Mouse (Mus musculus): ENCODE results near the gene Pgrmc1. TPM values are rescaled to one million over a fixed set of nuclear protein-coding genes. Genes with fewer than 3 reads are reported as not detected.

The Pgrmc1 gene
- polyA plus RNA-seq, 1 experiment from 2014 or later = 364 TPM

GRCm38 (mm10) chrX:36604040-36604439 is 6.0 kb downstream of the Pgrmc1 start:
- H3K4me1 ChIP-seq = no peaks in the 10 kb centered on the region; the same call in 1 of the 2 replicates
- 95% methylated on average over 4 of the region's 4 CpGs for WGBS
- ATAC-seq (ENCODE audit: insufficient number of reproducible peaks, insufficient read depth, low FRiP score, low TSS enrichment) = no peak
- no peaks in the 10 kb centered on the region for H3K27me3 ChIP-seq
- H3K4me3 ChIP-seq = no peak overlapping the region
- no peak overlapping the region for H3K4me2 ChIP-seq (replicated peaks)
- H3K27ac ChIP-seq = no peak overlapping the region
- peaks cover 14% of the 10 kb centered on the region; the same call in 1 of the 2 replicates for H3K36me3 ChIP-seq
- no peak overlapping the region for H3K9ac ChIP-seq
- no peaks in the 10 kb centered on the region for H3K9me3 ChIP-seq

GRCm38 (mm10) chrX:36609117-36609516 is 11.1 kb downstream of the Pgrmc1 start:
- H3K9me3 ChIP-seq = no peaks in the 10 kb centered on the region
- H3K36me3 ChIP-seq = 0 out of 2 replicates have a peak, but pooled peaks cover 12% of the 10 kb centered on the region
- no peaks in the 10 kb centered on the region for H3K4me1 ChIP-seq
- WGBS = 88% methylated on average over 2 of the region's 2 CpGs
- no peak overlapping the region for H3K9ac ChIP-seq
- H3K4me3 ChIP-seq = no peak overlapping the region
- no peak overlapping the region for H3K4me2 ChIP-seq (replicated peaks)
- no peak overlapping the region for H3K27ac ChIP-seq
- H3K27me3 ChIP-seq = no peaks in the 10 kb centered on the region
- no peak for ATAC-seq (ENCODE audit: insufficient number of reproducible peaks, insufficient read depth, low FRiP score, low TSS enrichment)

GRCm38 (mm10) chrX:36628102-36628501 is 30.1 kb downstream of the Pgrmc1 start:
- Histone ChIP-seq H3K4me1 (no peaks in the 10 kb centered on the region), H3K9ac (no peak overlapping the region), H3K27me3 (no peaks in the 10 kb centered on the region), H3K27ac (no peak overlapping the region), H3K4me3 (no peak overlapping the region), H3K9me3 (no peaks in the 10 kb centered on the region), H3K36me3 (no peaks in the 10 kb centered on the region), H3K4me2 (replicated peaks) (no peak overlapping the region)
- no peak for ATAC-seq (ENCODE audit: insufficient number of reproducible peaks, insufficient read depth, low FRiP score, low TSS enrichment)
- WGBS = 72% methylated on average over 3 of the region's 3 CpGs

- Histone ChIP-seq H3K4me2 (replicated peaks) (no peak overlapping the region), H3K36me3 (no peaks in the 10 kb centered on the region), H3K9me3 (no peaks in the 10 kb centered on the region), H3K27me3 (no peaks in the 10 kb centered on the region), H3K9ac (no peak overlapping the region), H3K4me1 (no peaks in the 10 kb centered on the region), H3K27ac (no peak overlapping the region), H3K4me3 (no peak overlapping the region)
- WGBS = 4% methylated on average over 1 of the region's 1 CpGs
- ATAC-seq (ENCODE audit: insufficient number of reproducible peaks, insufficient read depth, low FRiP score, low TSS enrichment) = no peak
These were observed 32.8 kb downstream of the Pgrmc1 start for GRCm38 (mm10) chrX:36630771-36631170.

- Histone ChIP-seq H3K36me3 (no peaks in the 10 kb centered on the region), H3K4me1 (no peaks in the 10 kb centered on the region), H3K4me2 (replicated peaks) (no peak overlapping the region), H3K27ac (no peak overlapping the region), H3K27me3 (no peaks in the 10 kb centered on the region), H3K4me3 (no peak overlapping the region), H3K9ac (no peak overlapping the region), H3K9me3 (no peaks in the 10 kb centered on the region)
- ATAC-seq (ENCODE audit: insufficient number of reproducible peaks, insufficient read depth, low FRiP score, low TSS enrichment) = no peak
- 86% methylated on average over 6 of the region's 6 CpGs for WGBS
These were observed 42.0 kb downstream of the Pgrmc1 start for GRCm38 (mm10) chrX:36640046-36640445.

GRCm38 (mm10) chrX:36644657-36645551 is 46.9 kb downstream of the Pgrmc1 start, which contains the start of gene Akap17b:
Gene Akap17b (minus strand): TSS chrX:36645395.
- Histone ChIP-seq H3K9ac (peak within 1 kb of the TSS; percentile 54), H3K9me3 (no peaks in the 10 kb centered on the region), H3K4me1 (no peaks in the 10 kb centered on the region), H3K27ac (peak within 1 kb of the TSS; percentile 30; the same call in 1 of the 2 replicates), H3K36me3 (no peaks in the 10 kb centered on the region), H3K4me2 (replicated peaks) (peak within 1 kb of the TSS; percentile 43), H3K4me3 (peak within 1 kb of the TSS; percentile 57), H3K27me3 (no peaks in the 10 kb centered on the region)
- ATAC-seq (ENCODE audit: insufficient number of reproducible peaks, insufficient read depth, low FRiP score, low TSS enrichment) = peak; percentile 97
- WGBS = 26% methylated on average over 58 of the region's 60 CpGs

Other genes starting within 250 kb of the Pgrmc1 start
- not detected in 2 replicates for gene Gm6268, start 196.9 kb upstream of the Pgrmc1 start, polyA plus RNA-seq (2016; fragmentation: Nextera tagmentation; extraction: Ambion mirVana)
- gene Gm14569, start 106.4 kb upstream of the Pgrmc1 start, polyA plus RNA-seq (2016; fragmentation: Nextera tagmentation; extraction: Ambion mirVana) = not detected in 2 replicates
- 2.7 and 3.1 TPM in 2 replicates for gene Akap17b, start 47.2 kb downstream of the Pgrmc1 start, polyA plus RNA-seq (2016; fragmentation: Nextera tagmentation; extraction: Ambion mirVana)
- gene Slc25a43, start 145.5 kb downstream of the Pgrmc1 start, polyA plus RNA-seq (2016; fragmentation: Nextera tagmentation; extraction: Ambion mirVana) = 1.5 and 2.1 TPM in 2 replicates
- 398 and 400 TPM in 2 replicates for gene Slc25a5, start 197.4 kb downstream of the Pgrmc1 start, polyA plus RNA-seq (2016; fragmentation: Nextera tagmentation; extraction: Ambion mirVana)

Data from embryonic facial prominence, embryonic 12.5 days (tissue).